Mouse (Mus musculus): Measurements from ENCODE around the gene Pcdh15. TPM values are rescaled to one million over a fixed set of nuclear protein-coding genes. Genes with fewer than 3 reads are reported as not detected.

Pcdh15 gene
- total RNA-seq, 2 experiments from 2014 or later = 0.05 to 0.15 TPM

DNA sequence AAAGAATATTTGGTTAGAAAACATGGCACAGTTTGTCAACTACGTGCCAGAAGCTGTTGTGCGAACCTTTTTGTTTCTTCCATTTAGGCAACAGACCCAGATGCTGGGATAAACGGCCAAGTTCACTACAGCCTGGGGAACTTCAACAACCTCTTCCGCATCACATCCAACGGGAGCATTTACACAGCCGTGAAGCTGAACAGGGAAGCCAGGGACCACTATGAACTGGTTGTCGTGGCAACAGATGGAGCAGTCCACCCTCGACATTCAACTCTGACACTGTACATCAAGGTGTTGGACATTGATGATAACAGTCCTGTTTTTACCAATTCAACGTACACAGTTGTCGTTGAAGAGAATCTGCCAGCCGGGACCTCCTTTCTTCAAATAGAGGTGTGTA lies 1350.9 kb downstream of the Pcdh15 start:
- no peak for DNase-seq
- intact Hi-C loops (cut with DNase I) = no loop called here

DNA sequence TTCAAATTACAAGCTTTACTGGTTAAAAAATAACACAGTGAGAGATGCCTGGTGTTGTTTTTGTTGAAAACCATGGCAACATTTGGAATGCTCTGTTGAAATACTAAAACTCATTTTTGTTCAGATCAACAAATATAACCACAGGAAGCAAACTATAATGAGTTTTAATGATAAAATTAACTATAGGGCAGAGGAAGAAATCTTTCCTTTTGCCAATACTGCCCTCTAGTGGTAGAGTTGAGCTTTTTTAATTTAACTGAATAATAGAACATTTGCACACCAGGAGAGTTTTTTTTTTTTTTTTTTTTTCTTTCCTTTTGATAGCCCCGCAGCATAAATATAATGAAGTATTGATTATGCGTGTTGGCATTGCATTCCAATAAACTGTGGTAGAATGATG lies 1364.8 kb downstream of the Pcdh15 start:
- DNase-seq = no peak
- intact Hi-C loops (cut with DNase I) = no loop called here

DNA sequence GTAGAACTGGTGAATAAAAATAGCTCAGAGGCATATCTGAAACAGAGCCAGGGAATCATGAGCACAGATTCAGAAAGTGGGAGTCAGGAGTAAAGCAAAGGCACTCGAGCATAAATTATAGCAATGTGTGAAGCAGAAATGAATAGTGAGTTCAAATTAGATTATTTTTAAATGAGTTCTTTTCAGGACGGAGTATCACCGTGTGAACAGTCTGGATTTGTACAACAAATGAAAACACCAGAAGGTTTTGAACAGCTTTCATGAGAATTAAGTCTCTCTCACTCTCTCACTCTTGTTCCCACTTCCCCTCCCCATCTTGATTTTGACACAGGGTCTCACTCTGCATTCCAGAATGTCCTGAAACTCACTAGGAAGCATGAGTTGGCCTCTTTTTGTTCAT lies 1381.6 kb downstream of the Pcdh15 start:
- no peak for DNase-seq
- intact Hi-C loops (cut with DNase I) = no loop called here

DNA sequence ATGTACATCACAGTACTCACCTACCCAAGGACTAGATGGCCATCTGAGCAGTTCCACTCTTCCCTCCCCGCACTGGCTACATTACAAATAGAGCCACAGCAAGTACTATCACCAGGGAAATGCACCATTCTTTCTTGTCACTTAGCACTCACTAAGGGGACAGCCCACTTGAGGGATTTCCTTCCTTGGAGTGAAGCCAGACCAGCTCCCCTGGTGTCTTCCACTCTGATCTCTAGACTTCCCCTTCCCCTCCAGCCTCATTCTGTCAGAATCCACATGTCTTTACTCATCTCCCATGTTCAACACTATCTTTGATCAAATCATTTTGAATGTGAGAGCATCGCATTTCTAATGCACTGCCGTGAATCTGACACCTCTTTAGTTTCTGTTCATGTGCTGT lies 1413.2 kb downstream of the Pcdh15 start:
- no peak for DNase-seq
- intact Hi-C loops (cut with DNase I) = no loop called here

DNA sequence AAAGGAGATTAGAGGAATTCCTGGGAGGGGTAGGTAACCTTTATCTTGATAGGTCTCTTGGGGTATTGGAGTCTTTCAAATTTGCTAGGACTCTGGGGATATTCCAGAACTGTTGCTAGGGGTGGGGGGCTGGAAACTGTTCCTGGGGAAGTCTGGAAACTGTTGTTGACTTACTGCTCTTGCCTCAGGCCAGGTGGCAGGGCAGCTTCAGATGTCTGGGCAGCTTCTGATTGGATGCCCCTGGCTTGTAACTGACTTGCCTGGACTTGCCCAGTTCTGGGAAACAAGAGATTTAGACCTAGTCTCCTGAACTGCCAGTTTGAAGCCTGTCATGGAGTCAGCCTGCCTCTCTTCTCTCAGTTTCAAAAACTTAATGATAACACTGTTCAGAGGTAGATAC lies 1414.6 kb downstream of the Pcdh15 start:
- intact Hi-C loops (cut with DNase I) = no loop called here
- DNase-seq = no peak

DNA sequence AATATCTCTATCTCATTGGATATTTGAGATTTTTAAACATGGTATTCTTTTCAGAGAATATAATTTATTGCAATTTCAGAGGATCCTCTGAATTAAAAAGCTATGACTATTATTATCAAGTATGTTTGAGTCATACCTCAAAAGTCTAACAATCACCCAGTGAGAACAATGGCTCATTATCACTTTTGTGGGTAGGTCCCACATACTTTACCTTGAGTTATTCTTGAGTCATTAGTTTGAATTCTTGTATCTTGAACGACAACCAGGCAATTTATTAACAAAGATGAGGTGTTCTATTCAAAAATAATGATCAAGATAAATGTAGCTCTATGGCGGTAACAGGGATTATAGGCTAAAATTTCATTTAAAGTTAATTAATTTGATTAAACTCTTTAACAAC lies 1439.2 kb downstream of the Pcdh15 start:
- intact Hi-C loops (cut with DNase I) = no loop called here
- no peak for DNase-seq

DNA sequence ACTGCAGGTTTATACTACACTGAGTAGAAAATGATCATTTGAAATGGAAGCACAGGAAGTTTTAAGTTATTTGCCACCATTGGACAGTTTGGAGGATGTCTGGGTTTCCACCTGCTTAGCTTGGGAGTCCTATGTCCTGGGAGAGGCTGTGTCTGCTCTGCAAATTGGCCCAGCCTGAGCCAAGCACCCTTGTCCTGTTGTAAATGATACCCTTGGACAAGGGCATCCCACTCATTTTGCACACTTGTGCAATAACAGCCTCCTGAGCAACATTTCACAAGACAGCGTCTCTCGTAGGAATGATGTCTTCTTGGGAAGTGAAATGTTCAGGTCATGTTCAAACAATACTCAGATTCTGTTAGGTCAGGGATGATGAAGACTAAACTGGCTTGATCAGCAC lies 1456.2 kb downstream of the Pcdh15 start:
- intact Hi-C loops (cut with DNase I) = no loop called here
- DNase-seq = no peak

DNA sequence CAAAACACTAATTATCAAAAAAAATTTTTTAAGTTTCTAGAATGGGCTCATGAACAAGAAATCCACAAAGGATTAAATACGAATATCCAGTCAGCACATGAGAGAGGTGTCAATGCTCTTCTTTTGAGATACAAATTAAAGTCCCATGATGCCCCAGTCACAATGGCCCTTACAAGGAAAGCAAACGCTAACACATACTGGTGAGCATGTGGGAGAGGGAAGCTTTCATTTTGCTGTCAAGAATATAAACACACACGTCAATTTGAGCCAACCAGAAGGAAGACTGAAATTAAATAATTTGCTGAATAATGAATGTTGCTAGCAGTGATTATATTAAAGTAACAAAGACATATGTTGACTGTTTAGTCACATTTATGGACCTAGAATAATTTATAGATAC lies 1470.5 kb downstream of the Pcdh15 start:
- intact Hi-C loops (cut with DNase I) = no loop called here
- no peak for DNase-seq

DNA sequence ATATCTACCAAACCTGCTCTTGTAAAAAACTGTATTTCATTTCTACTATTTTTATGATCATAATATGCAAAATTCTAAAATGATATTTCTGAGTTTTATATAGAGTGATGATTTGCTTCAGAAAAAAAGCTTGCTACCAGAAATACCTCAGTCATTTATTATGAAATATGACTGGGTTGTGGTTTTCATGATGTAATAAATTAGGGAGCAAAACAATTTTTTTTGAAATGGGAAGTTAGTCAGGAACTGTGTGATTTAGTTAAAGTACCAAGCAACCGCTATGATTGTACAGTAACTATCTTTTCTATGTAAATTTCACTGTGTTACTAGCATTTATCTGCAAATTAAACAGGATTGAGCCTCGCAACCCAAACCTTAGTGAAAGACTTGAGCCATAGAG lies 1480.8 kb downstream of the Pcdh15 start:
- intact Hi-C loops (cut with DNase I) = no loop called here
- no peak for DNase-seq

DNA sequence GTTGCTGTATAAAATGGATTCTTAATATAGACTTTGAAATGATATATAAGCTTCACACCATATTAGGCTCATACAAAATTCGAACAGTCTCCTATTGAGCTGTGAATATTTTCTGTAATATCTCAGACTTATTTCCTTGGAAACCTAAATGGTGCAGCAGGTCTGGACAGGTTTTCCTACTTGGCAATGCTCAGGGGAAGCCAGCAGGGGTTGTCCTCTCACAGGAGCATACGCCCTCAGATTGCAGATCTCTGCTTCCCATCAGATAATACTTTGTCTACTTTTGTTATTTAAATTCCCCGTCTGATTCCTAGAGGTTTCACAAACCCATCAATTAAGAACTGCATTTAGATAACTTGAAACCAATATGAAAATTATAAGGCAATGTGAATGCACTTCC lies 1492.7 kb downstream of the Pcdh15 start:
- no peak for DNase-seq
- intact Hi-C loops (cut with DNase I) = no loop called here

DNA sequence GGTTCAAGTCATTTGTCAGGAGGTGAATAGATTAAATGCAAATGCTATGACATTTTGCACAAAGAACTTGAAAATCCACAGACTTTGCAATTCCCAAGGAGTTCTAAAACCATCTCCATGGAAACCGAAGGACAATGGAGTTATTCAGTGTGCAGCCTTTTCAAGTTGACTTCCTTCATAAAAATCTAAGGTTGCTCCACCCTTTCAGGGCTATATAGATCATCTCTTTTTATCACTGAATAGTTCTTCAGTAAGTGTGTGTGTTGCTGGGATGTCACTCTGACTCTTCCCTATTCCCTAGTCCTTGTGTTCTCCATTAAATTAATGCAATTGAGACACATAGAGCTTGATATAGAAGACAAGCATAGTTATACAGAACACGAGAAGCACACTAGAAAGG lies 1508.5 kb downstream of the Pcdh15 start:
- no peak for DNase-seq
- intact Hi-C loops (cut with DNase I) = no loop called here

DNA sequence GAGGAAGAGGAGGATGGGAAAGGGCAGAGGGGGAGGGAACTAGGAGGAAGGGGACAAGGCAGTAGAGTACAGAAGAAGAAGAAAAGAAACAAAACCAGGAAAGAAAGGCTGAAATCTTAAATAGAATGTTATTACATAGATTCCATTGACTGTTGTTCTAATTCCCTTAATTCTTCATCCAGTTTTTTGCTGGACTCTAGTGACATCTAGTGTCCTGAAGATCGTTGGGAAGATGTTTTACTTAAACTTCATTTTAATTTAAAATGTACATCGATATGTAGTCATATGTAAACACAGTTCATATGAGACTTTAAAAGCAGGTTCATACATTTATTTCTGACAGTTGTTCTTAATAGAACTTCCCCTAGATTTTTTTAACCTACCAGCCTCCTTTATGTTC lies 1522.7 kb downstream of the Pcdh15 start:
- no peak for DNase-seq
- intact Hi-C loops (cut with DNase I) = no loop called here

DNA sequence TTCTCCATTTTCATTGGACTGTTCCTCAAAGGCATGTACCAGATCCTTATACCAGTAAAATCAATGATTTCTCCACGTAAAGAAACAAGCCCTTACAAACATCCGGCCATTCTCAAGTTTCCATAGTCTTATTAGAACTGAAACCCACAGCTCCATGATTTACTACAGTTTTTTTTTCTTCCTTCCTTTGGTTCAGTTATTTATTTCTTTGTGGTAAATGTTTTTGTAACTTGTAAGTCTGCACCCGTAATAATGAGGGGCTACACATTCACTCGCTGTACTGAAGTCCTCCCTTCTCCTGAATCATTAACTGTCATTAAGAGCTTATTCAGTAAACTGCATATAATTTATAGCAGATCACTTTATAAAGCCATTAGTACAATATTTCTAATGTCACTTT lies 1526.6 kb downstream of the Pcdh15 start:
- intact Hi-C loops (cut with DNase I) = no loop called here
- DNase-seq = no peak

DNA sequence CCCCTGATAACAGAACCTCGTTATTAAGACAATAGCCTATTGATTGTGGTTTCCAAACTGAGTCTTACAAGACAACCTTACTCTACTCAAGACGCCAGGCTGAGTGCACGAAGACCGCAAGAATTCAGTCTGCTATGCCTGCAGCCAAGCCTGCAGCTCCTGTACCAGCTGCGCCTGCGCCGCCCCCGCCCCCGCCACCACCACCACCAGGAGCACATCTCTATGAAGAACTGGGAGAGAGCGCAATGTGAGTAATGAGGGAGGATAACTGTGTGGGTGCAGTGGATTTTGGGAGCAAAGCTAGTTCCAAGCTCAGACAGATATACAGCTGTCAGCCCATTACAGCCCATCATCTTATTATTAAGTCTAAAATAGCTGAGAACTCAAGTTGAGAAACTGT lies 1527.5 kb downstream of the Pcdh15 start:
- no peak for DNase-seq
- intact Hi-C loops (cut with DNase I) = no loop called here

DNA sequence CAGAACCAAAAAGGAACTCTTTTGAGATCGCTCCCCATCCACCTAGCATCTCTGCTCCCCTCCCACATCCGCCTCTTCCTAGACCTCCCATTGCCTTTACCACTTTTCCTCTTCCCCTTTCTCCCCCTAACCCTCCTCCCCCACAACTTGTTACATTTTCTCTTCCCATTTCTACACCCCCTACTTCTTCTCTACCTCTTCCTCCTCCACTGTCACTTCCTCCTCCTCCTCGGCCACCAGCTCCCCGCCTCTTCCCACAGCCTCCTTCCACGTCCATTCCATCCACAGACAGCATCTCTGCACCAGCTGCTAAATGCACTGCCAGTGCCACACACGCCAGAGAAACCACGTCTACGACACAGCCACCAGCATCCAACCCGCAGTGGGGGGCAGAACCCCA lies 1532.2 kb downstream of the Pcdh15 start:
- intact Hi-C loops (cut with DNase I) = no loop called here
- DNase-seq = no peak

DNA sequence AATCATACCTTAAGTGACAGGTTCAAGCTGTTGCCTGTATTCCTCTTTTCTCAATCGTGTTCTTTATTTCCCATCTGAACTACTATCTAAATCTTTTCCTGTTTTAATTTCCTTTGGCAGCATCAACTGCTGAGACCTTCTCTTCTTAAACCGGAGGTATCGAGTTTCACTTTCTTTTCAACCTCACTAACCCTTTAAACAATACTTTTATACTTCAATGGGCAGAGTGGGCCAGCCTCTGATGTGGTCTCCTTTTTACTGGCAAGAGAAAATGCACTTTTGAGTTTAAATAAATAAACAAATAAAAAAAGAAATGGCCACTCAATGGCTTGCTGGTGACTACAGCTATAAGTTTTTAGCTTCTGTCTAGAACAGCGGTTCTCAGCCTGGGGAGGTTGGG lies 1537.9 kb downstream of the Pcdh15 start:
- no peak for DNase-seq
- intact Hi-C loops (cut with DNase I) = no loop called here

DNA sequence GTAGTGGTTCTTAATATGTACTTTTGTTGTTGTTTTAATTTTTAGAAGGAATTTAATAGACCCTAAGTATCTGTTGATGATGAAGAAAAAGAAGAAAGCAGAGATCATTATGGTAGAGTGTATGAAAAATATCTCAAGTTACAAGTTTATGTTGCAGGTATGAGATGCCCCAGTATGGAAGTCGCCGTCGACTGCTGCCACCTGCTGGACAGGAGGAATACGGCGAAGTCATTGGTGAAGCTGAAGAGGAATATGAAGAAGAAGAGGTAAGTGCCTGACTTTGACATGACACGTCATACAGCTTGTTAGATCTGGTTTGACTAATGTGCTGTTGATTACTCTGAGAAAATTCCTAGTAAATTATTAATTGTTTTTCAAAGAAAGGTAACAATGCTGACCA lies 1543.0 kb downstream of the Pcdh15 start:
- intact Hi-C loops (cut with DNase I) = no loop called here
- no peak for DNase-seq

DNA sequence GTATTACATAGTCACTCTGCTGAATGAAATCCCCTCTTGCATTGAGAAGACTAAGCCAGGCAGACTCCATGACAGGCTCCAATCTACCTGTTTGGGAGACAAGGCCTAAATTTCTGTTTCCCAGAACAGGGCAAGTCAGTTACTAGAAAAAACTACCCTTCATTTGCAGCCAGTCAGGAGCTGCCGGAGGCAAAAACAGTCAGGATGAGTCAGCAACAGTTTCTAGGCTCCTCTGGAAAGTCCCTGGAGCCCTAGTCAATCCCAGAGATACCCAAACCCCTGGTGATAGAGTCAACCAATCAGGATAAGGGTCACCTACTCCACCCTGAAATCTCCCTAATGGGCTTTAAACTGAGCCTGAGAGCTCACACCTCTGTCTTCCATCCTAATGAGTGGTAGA lies 1564.0 kb downstream of the Pcdh15 start:
- DNase-seq = no peak
- intact Hi-C loops (cut with DNase I) = no loop called here

DNA sequence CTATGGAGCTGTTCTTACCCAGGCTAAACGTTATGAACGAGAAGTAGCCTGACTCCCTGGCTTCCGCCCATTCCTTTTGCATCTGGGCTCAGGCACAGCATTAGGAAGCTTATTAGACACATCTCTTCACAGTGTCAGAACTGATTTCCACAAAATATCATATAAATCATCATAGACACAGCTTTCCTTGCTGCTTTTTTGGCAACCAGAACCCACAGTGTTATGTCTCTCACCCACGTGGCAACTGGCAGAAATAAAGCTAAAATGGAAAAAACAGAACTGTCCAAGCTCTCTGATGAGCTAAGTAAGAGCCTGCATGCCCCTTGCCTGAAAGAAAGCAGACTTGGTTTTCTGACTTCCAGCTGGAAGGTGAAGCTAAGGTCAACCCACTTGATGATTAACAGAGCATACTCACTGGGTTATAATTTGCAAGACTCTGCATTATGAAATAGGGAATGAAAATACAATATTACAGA lies 1580.9 kb downstream of the Pcdh15 start:
- DNase-seq = no peak
- intact Hi-C loops (cut with DNase I) = no loop called here

DNA sequence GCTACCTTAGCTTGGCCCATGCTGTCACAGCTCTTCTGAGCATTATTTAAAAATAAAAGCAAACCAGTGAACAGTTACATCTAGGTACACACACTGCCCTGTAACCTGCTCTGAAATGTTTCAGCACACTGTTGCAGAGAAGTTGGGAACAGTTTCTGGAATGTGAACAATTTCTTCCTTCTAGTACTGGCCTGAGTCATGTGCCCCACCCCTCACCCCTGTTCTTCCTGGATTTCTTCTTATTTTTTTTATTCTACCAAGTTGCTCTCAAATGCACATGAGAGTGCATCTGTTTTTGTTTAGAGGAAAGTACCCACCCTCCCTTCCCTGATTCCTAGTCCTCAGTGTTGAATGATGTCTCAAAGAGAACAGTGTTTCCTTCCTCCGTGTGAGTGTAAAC lies 1581.4 kb downstream of the Pcdh15 start:
- intact Hi-C loops (cut with DNase I) = no loop called here
- no peak for DNase-seq

All from gastrocnemius, postnatal 36 days (tissue).